Mouse (Mus musculus): ENCODE measurements around the gene Csrp2. TPM values are rescaled to one million over a fixed set of nuclear protein-coding genes. Genes with fewer than 3 reads are reported as not detected.

The Csrp2 gene
- total RNA-seq, 2 experiments from 2014 or later = 245 to 263 TPM

- no peak for DNase-seq
These were observed 11.7 kb downstream of the Csrp2 start for GRCm38 (mm10) chr10:110931161-110931912.

GRCm38 (mm10) chr10:110931913-110932560 lies 12.4 kb downstream of the Csrp2 start:
- DNase-seq = no peak

GRCm38 (mm10) chr10:110933584-110933983 lies 14.0 kb downstream of the Csrp2 start:
- DNase-seq = no peak

- no peak for DNase-seq
These were observed 15.5 kb downstream of the Csrp2 start for GRCm38 (mm10) chr10:110935081-110935480.

- DNase-seq = no peak
These were observed 16.1 kb downstream of the Csrp2 start for GRCm38 (mm10) chr10:110935669-110936068.

GRCm38 (mm10) chr10:110938361-110938760 lies 18.8 kb downstream of the Csrp2 start:
- DNase-seq = peak; percentile 38

- no peak for DNase-seq
These were observed 19.4 kb downstream of the Csrp2 start for GRCm38 (mm10) chr10:110938841-110939549.

- DNase-seq = no peak
These were observed 20.1 kb downstream of the Csrp2 start for GRCm38 (mm10) chr10:110939717-110940116.

GRCm38 (mm10) chr10:110940740-110941398 lies 21.3 kb downstream of the Csrp2 start:
- DNase-seq = no peak

- DNase-seq = no peak
These were observed 22.4 kb downstream of the Csrp2 start for GRCm38 (mm10) chr10:110941968-110942367.

- DNase-seq = no peak
These were observed 23.2 kb downstream of the Csrp2 start for GRCm38 (mm10) chr10:110942806-110943205.

- DNase-seq = no peak
These were observed 24.6 kb downstream of the Csrp2 start for GRCm38 (mm10) chr10:110944175-110944574.

GRCm38 (mm10) chr10:110945966-110946365 lies 26.4 kb downstream of the Csrp2 start:
- DNase-seq = no peak

GRCm38 (mm10) chr10:110947574-110947973 lies 28.0 kb downstream of the Csrp2 start:
- no peak for DNase-seq

- DNase-seq = no peak
These were observed 31.5 kb downstream of the Csrp2 start for GRCm38 (mm10) chr10:110951112-110951511.

- no peak for DNase-seq
These were observed 32.2 kb downstream of the Csrp2 start for GRCm38 (mm10) chr10:110951748-110952147.

- no peak for DNase-seq
These were observed 32.7 kb downstream of the Csrp2 start for GRCm38 (mm10) chr10:110952271-110952670.

GRCm38 (mm10) chr10:110952937-110953451 lies 33.4 kb downstream of the Csrp2 start:
- DNase-seq = peak; percentile 85

GRCm38 (mm10) chr10:110958879-110959278 lies 39.3 kb downstream of the Csrp2 start:
- no peak for DNase-seq

- DNase-seq = no peak
These were observed 40.2 kb downstream of the Csrp2 start for GRCm38 (mm10) chr10:110959781-110960180.

- no peak for DNase-seq
These were observed 41.3 kb downstream of the Csrp2 start for GRCm38 (mm10) chr10:110960841-110961240.

GRCm38 (mm10) chr10:110962172-110962571 lies 42.6 kb downstream of the Csrp2 start:
- DNase-seq = no peak

Measured in adrenal gland, postnatal 10 days (tissue).